Mouse (Mus musculus) hindbrain, embryonic 12.5 days (tissue): Measurements from ENCODE around the gene H2al1e. TPM values are rescaled to one million over a fixed set of nuclear protein-coding genes. Genes with fewer than 3 reads are reported as not detected.
"Not testable (repeated sequence)": the region's sequence is repeated elsewhere in the genome, so short reads cannot be mapped to it uniquely, and the experiment has no call there.

Experiments used
- ATAC-seq: fragments of 200-750 bp; cut with Nextera tagmentation; 2 replicates; pipeline ENCODE4 v1.8.0; 2017; ENCODE audit warnings: moderate TSS enrichment; ENCODE audit not compliant: low FRiP score
- H3K27ac ChIP-seq: fragments of 300-500 bp; sonication (generic); 2 replicates; pipeline ENCODE4 v1.5.1; 2016; ENCODE audit warnings: mild to moderate bottlenecking
- H3K27me3 ChIP-seq: fragments of 300-500 bp; sonication (generic); 2 replicates; pipeline ENCODE4 v1.6.1; 2016; ENCODE audit warnings: mild to moderate bottlenecking
- H3K36me3 ChIP-seq: fragments of 300-500 bp; sonication (generic); 2 replicates; pipeline ENCODE4 v1.6.1; 2016; ENCODE audit warnings: mild to moderate bottlenecking
- H3K4me1 ChIP-seq: fragments of 300-500 bp; sonication (generic); 2 replicates; pipeline ENCODE4 v1.6.1; 2016
- H3K4me2 ChIP-seq: fragments of 300-500 bp; sonication (generic); replicated peaks from 2 replicates; pipeline ENCODE4 v1.6.1; 2016; ENCODE audit warnings: mild to moderate bottlenecking
- H3K4me3 ChIP-seq: fragments of 300-500 bp; sonication (generic); 2 replicates; pipeline ENCODE4 v1.5.1; 2016; ENCODE audit warnings: mild to moderate bottlenecking
- H3K9ac ChIP-seq: fragments of 300-500 bp; sonication (generic); 2 replicates; pipeline ENCODE4 v1.6.1; 2016; ENCODE audit warnings: mild to moderate bottlenecking, moderate library complexity
- H3K9me3 ChIP-seq: fragments of 300-500 bp; sonication (generic); replicated peaks from 2 replicates; pipeline ENCODE4 v1.6.1; 2016; ENCODE audit warnings: mild to moderate bottlenecking
- WGBS: fragments of 180-500 bp; shearing (Covaris S2); methylation state at CpG from one replicate; pipeline ENCODE4 v1.1.7; 2016; 5-methylcytosine and 5-hydroxymethylcytosine counted together
- polyA plus RNA-seq: library from polyadenylated mRNA; unstranded; fragments of >200 nt; fragmentation: Nextera tagmentation; extraction: Ambion mirVana; gene quantifications from 2 replicates; pipeline ENCODE4 v1.2.1, GENCODE M21; 2016

The H2al1e gene
- polyA plus RNA-seq, result not detected in 2 replicates

DNA sequence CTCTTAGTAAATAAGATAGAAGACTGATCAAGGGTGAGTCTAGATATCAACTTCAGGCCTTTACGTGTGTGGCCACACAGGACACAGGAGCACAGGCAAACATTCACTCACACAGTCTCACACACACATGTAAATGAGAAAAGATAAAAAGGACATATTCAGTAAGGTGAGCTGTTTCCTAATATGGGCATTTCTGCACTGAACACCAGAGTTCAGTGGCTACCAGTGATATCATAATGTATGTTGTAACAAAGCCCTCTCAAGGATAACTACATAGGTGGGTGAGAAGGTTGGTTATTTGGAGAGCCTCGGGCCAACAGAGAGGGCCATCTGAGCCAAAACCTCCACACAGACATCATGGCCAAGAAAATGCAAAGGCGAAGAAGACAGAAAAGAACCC lies at the start of gene H2al1e:
H2al1e (plus strand) TSS at position 301 of the 400 bp plus-strand sequence.
- not testable (repeated sequence) for H3K27ac ChIP-seq, H3K9me3 ChIP-seq, H3K9ac ChIP-seq, ATAC-seq, H3K4me2 ChIP-seq, H3K4me1 ChIP-seq, H3K4me3 ChIP-seq, H3K36me3 ChIP-seq, H3K27me3 ChIP-seq
- WGBS, result no CpG with 5 or more reads among the region's 3 CpGs

DNA sequence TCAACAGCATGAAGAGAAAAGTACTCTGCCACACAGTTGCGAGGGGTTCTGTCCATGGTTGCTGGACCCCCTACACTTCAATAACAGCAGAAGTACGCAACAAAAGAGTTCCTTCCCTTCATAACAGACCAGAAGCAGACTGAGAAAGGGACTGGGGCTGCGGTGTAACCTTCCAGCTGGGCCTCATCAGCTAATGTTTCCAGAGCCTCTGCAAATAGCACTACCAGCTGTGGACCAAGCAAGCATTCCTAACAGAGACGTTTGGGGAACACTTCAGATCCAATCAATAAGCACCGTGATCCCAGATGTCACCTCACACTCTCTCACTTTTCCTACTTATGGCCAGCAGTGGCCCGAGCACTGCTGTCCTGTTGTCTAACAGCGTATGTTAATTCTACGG lies 46.8 kb upstream of the H2al1e start:
- no peak overlapping the region for H3K9ac ChIP-seq
- WGBS, result 77% methylated on average over 8 of the region's 8 CpGs
- no peak for ATAC-seq
- H3K36me3 ChIP-seq, result no peaks in the 10 kb centered on the region
- no peaks in the 10 kb centered on the region for H3K9me3 ChIP-seq
- no peak overlapping the region for H3K4me2 ChIP-seq
- no peak overlapping the region for H3K27ac ChIP-seq
- peaks cover 13% of the 10 kb centered on the region for H3K27me3 ChIP-seq
- no peaks in the 10 kb centered on the region for H3K4me1 ChIP-seq
- H3K4me3 ChIP-seq, result no peak overlapping the region

DNA sequence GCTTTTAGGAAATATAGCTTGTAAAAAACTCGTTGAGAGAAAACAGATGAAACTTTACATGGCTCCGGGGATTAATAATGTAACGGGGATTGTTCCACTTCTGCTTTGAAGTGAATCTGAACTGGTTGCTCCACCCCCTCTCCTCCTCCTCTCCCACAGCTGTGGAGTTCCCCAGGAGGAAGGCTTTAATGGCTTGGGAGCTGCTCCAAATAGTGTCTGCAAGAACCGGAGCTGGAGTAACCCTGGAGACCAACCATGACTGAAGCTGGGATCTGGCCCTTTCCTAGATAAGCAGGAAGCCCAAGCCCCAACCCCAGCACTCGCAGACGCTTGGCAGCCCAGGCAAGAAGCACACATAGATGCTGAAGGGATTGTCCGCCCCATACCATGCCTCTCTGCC lies 43.9 kb upstream of the H2al1e start:
- 64% methylated on average over 7 of the region's 7 CpGs for WGBS
- Histone ChIP-seq H3K27ac (no peak overlapping the region), H3K9ac (no peak overlapping the region), H3K4me1 (no peaks in the 10 kb centered on the region), H3K9me3 (no peaks in the 10 kb centered on the region), H3K4me3 (no peak overlapping the region), H3K27me3 (peaks cover 13% of the 10 kb centered on the region), H3K4me2 (no peak overlapping the region), H3K36me3 (no peaks in the 10 kb centered on the region)
- ATAC-seq, result no peak

DNA sequence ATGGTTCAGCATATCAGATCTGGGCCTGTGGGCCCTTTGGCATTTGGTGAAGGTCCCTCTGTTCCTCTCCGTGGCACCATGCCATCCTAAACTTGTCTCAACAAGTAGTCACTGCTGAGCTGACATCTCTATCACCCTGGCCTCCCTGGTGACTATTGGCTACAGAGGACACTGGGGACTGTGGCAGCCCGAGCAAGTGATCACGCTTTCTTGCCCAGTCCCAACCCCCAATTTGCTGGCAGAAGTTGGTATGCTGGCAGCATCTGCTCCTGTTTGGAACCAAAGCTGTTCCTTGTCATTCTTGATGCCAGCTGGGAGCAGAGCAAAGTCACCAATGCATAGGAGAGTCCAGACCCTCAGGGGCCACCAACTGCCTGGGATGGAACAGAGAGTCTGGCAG lies 42.7 kb upstream of the H2al1e start:
- H3K4me2 ChIP-seq, result no peak overlapping the region
- H3K27ac ChIP-seq, result no peak overlapping the region
- no peak overlapping the region for H3K4me3 ChIP-seq
- H3K27me3 ChIP-seq, result peaks cover 13% of the 10 kb centered on the region
- no peaks in the 10 kb centered on the region for H3K4me1 ChIP-seq
- H3K9me3 ChIP-seq, result no peaks in the 10 kb centered on the region
- H3K9ac ChIP-seq, result no peak overlapping the region
- H3K36me3 ChIP-seq, result no peaks in the 10 kb centered on the region
- ATAC-seq, result no peak
- WGBS, result 81% methylated on average over 3 of the region's 3 CpGs

DNA sequence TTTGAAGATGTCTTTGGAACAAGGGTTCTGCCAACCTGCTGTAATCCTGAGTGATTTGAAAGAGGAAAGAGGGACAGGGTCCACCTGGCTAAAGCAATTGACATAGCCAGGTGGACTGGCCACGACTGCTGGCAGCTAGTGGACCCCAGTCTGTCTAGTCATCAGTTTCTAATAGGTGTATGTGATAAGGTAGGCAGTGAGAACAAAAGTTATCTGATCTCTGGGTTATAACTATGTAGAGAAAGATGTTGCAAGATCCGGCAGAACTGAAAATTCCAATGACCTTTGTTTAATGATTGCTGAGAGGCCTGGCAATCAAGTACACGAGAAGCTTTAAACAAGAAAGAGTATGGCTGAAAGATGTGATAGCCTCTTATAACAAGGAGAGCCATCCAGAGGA lies 38.5 kb upstream of the H2al1e start:
- no peak for ATAC-seq
- no peaks in the 10 kb centered on the region; the same call in 1 of the 2 replicates for H3K27me3 ChIP-seq
- H3K27ac ChIP-seq, result no peak overlapping the region
- no peak overlapping the region for H3K4me2 ChIP-seq
- no peak overlapping the region for H3K4me3 ChIP-seq
- H3K9me3 ChIP-seq, result no peaks in the 10 kb centered on the region
- whole genome bisulfite sequencing, result 78% methylated on average over 3 of the region's 3 CpGs
- no peak overlapping the region for H3K9ac ChIP-seq
- no peaks in the 10 kb centered on the region for H3K36me3 ChIP-seq
- no peaks in the 10 kb centered on the region for H3K4me1 ChIP-seq

DNA sequence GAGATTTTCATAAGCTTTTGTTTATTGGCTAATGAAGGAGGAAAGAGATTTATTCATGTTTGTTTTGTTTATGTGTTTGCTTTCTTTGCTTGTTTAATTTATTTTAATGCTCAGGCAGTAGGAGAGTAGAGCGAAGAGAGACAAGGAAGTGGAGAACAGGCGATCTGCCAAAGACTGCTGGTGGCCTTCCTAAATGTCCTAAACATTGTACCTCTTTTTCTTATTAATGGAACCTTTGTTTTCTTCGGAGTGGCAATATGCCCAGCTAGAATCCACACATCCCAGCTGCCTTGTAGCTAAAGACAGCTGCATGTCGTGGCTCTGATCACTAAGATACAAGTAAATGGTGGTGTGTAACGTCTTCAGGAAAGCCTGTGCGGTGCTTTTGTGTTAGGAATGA lies 34.7 kb upstream of the H2al1e start:
- no peak for ATAC-seq
- Histone ChIP-seq H3K4me1 (no peaks in the 10 kb centered on the region), H3K4me2 (no peak overlapping the region), H3K36me3 (no peaks in the 10 kb centered on the region), H3K4me3 (no peak overlapping the region), H3K27me3 (no peaks in the 10 kb centered on the region), H3K9ac (no peak overlapping the region), H3K9me3 (no peaks in the 10 kb centered on the region), H3K27ac (no peak overlapping the region)
- 82% methylated on average over 6 of the region's 6 CpGs for WGBS

DNA sequence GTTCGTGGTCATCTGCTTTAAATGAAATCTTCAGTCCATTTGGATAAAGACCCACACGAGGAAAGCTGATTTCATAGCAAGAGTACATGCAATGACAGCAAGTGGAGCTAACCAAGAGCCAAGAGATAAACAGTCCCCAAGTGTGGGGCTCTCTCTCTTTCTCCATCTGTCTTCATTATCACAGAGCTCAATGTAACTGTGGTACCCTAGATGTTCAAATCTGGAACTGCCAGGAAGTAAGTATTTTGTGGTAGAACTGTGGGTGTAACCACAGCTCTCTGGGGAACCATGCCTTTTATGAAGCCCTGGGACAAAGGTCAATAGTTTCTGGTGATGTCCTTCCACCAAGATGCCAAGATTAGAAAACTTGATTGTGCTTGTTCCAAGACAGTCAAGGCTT lies 31.0 kb upstream of the H2al1e start:
- H3K36me3 ChIP-seq, result no peaks in the 10 kb centered on the region
- no peak overlapping the region for H3K4me3 ChIP-seq
- H3K9ac ChIP-seq, result no peak overlapping the region
- 78% methylated on average over 2 of the region's 2 CpGs for WGBS
- H3K27ac ChIP-seq, result no peak overlapping the region
- no peak overlapping the region for H3K4me2 ChIP-seq
- H3K27me3 ChIP-seq, result no peaks in the 10 kb centered on the region
- no peak for ATAC-seq
- no peaks in the 10 kb centered on the region for H3K9me3 ChIP-seq
- no peaks in the 10 kb centered on the region for H3K4me1 ChIP-seq

DNA sequence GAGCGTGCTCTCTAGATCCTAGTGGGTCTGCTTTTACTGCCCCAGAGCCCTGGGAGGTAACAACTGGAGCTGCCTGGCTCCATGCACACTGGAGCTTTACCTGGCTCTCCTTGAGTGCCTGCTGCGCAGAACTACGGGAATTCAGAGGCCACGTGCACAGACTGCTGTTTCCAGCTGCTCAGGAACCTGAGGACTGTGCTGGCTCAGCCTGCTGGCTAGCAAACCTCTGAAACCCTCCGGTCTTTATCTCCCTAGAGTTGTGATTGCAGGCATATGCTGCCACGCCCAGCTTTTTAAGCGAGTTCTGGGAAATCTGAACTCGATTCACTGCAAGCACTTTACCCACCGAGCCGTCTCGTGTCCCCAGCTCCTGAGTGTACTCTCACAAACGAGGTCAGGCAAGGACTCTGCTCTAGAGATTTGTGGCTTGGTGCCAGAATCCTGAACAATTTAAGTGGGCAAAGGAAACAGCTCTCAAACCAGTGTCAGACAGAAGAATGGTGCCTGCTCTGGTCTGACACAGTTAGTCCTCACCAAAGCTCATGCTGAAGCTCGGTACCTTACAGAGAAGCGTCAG lies 23.3 kb upstream of the H2al1e start:
- WGBS, result 76% methylated on average over 14 of the region's 14 CpGs

DNA sequence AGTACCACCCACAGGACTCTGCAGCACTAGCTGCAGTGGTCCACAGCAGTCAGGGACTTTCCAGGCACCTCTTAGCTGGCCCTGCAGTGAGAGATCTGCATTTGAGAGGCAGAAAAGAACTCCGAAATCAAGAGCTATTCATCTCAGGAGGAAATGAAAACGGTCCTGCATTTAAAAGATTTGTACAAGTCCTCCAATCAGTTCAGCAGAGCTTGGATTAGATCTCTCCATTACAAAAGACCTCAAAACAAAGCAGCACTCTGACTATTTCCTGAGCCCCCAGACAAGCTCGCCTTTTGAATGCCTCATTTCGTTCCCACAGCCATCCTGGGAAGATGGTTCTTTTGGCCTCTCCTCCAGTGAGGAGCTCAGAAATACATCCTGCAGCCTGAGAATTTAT lies 22.5 kb upstream of the H2al1e start:
- no peak for ATAC-seq
- Histone ChIP-seq H3K4me3 (no peak overlapping the region), H3K36me3 (no peaks in the 10 kb centered on the region), H3K27ac (no peak overlapping the region), H3K4me1 (no peaks in the 10 kb centered on the region), H3K9me3 (no peaks in the 10 kb centered on the region), H3K9ac (no peak overlapping the region), H3K4me2 (no peak overlapping the region), H3K27me3 (peaks cover 11% of the 10 kb centered on the region; the same call in 1 of the 2 replicates)
- 62% methylated on average over 4 of the region's 4 CpGs for WGBS

More for the DNA sequence above, 23.3 kb upstream of the H2al1e start:
- H3K27ac ChIP-seq, result no peak overlapping the region
- no peak for ATAC-seq
- no peak overlapping the region for H3K4me2 ChIP-seq
- H3K4me3 ChIP-seq, result no peak overlapping the region
- H3K27me3 ChIP-seq, result peaks cover 11% of the 10 kb centered on the region; the same call in 1 of the 2 replicates
- no peaks in the 10 kb centered on the region for H3K36me3 ChIP-seq
- H3K4me1 ChIP-seq, result no peaks in the 10 kb centered on the region
- no peaks in the 10 kb centered on the region for H3K9me3 ChIP-seq
- no peak overlapping the region for H3K9ac ChIP-seq

DNA sequence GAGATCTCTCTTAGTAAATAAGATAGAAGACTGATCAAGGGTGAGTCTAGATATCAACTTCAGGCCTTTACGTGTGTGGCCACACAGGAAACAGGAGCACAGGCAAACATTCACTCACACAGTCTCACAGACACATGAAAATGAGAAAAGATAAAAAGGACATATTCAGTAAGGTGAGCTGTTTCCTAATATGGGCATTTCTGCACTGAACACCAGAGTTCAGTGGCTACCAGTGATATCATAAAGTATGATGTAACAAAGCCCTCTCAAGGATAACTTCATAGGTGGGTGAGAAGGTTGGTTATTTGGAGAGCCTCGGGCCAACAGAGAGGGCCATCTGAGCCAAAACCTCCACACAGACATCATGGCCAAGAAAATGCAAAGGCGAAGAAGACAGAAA lies 12.8 kb upstream of the H2al1e start, which contains the start of gene H2al1a:
H2al1a (plus strand) TSS at position 301 of the 400 bp plus-strand sequence.
- no CpG with 5 or more reads among the region's 3 CpGs for WGBS
- H3K27me3 ChIP-seq, H3K36me3 ChIP-seq, H3K27ac ChIP-seq, ATAC-seq, H3K9me3 ChIP-seq, H3K4me2 ChIP-seq, H3K4me3 ChIP-seq, H3K4me1 ChIP-seq, H3K9ac ChIP-seq: not testable (repeated sequence)

DNA sequence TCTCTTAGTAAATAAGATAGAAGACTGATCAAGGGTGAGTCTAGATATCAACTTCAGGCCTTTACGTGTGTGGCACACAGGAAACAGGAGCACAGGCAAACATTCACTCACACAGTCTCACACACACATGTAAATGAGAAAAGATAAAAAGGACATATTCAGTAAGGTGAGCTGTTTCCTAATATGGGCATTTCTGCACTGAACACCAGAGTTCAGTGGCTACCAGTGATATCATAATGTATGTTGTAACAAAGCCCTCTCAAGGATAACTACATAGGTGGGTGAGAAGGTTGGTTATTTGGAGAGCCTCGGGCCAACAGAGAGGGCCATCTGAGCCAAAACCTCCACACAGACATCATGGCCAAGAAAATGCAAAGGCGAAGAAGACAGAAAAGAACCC lies 9.6 kb upstream of the H2al1e start, which contains the start of gene H2al1b:
H2al1b (plus strand) TSS at position 301 of the 400 bp plus-strand sequence.
- not testable (repeated sequence) for ATAC-seq, H3K4me1 ChIP-seq, H3K27me3 ChIP-seq, H3K4me2 ChIP-seq, H3K27ac ChIP-seq, H3K9me3 ChIP-seq, H3K4me3 ChIP-seq, H3K9ac ChIP-seq, H3K36me3 ChIP-seq
- WGBS, result 100% methylated on average over 1 of the region's 3 CpGs

DNA sequence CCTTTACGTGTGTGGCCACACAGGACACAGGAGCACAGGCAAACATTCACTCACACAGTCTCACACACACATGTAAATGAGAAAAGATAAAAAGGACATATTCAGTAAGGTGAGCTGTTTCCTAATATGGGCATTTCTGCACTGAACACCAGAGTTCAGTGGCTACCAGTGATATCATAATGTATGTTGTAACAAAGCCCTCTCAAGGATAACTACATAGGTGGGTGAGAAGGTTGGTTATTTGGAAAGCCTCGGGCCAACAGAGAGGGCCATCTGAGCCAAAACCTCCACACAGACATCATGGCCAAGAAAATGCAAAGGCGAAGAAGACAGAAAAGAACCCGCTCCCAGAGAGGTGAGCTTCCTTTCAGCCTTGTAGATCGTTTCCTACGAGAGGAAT lies 6.4 kb upstream of the H2al1e start, which contains the start of gene H2al1c:
H2al1c (plus strand) TSS at position 301 of the 400 bp plus-strand sequence.
- H3K9me3 ChIP-seq, H3K27me3 ChIP-seq, H3K27ac ChIP-seq, H3K4me3 ChIP-seq, H3K4me1 ChIP-seq, H3K36me3 ChIP-seq, ATAC-seq, H3K4me2 ChIP-seq, H3K9ac ChIP-seq: not testable (repeated sequence)
- WGBS, result 89% methylated on average over 3 of the region's 6 CpGs

DNA sequence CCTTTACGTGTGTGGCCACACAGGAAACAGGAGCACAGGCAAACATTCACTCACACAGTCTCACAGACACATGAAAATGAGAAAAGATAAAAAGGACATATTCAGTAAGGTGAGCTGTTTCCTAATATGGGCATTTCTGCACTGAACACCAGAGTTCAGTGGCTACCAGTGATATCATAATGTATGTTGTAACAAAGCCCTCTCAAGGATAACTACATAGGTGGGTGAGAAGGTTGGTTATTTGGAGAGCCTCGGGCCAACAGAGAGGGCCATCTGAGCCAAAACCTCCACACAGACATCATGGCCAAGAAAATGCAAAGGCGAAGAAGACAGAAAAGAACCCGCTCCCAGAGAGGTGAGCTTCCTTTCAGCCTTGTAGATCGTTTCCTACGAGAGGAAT lies 3.2 kb upstream of the H2al1e start, which contains the start of gene H2al1d:
H2al1d (plus strand) TSS at position 301 of the 400 bp plus-strand sequence.
- no CpG with 5 or more reads among the region's 6 CpGs for WGBS
- H3K9me3 ChIP-seq, H3K4me1 ChIP-seq, H3K36me3 ChIP-seq, H3K27me3 ChIP-seq, H3K27ac ChIP-seq, H3K9ac ChIP-seq, H3K4me2 ChIP-seq, ATAC-seq, H3K4me3 ChIP-seq: not testable (repeated sequence)
